Mouse (Mus musculus) forebrain, embryonic 16.5 days (tissue): ENCODE data around the gene Akr1b10. TPM values are rescaled to one million over a fixed set of nuclear protein-coding genes. Genes with fewer than 3 reads are reported as not detected.
A peak's percentile ranks its signal among the peaks of the same experiment; 100 is the strongest.

Experiments used
- ATAC-seq: fragments of 200-750 bp; cut with Nextera tagmentation; 2 replicates; pipeline ENCODE4 v1.8.0; 2017; ENCODE audit warnings: mild to moderate bottlenecking, moderate library complexity
- H3K27ac ChIP-seq: fragments of 300-500 bp; sonication (generic); 2 replicates; pipeline ENCODE4 v1.5.1; 2014; ENCODE audit warnings: low read length, control low read depth
- H3K27me3 ChIP-seq: fragments of 300-500 bp; sonication (generic); replicated peaks from 2 replicates; pipeline ENCODE4 v1.6.1; 2014; ENCODE audit warnings: low read length; ENCODE audit not compliant: control insufficient read depth, insufficient read depth
- H3K36me3 ChIP-seq: fragments of 300-500 bp; sonication (generic); 2 replicates; pipeline ENCODE4 v1.6.1; 2014; ENCODE audit not compliant: control insufficient read depth, insufficient read depth
- H3K4me1 ChIP-seq: fragments of 300-500 bp; sonication (generic); replicated peaks from 2 replicates; pipeline ENCODE4 v1.6.1; 2014; ENCODE audit warnings: low read length; ENCODE audit not compliant: control insufficient read depth, insufficient read depth
- H3K4me2 ChIP-seq: fragments of 300-500 bp; sonication (generic); 2 replicates; pipeline ENCODE4 v1.6.1; 2014; ENCODE audit warnings: mild to moderate bottlenecking, low read length, control low read depth
- H3K4me3 ChIP-seq: fragments of 300-500 bp; sonication (generic); replicated peaks from 2 replicates; pipeline ENCODE4 v1.5.1; 2014; ENCODE audit warnings: mild to moderate bottlenecking, low read length, control low read depth
- H3K9ac ChIP-seq: fragments of 300-500 bp; sonication (generic); replicated peaks from 2 replicates; pipeline ENCODE4 v1.6.1; 2014; ENCODE audit warnings: low read depth, low read length, control low read depth
- H3K9me3 ChIP-seq: fragments of 300-500 bp; sonication (generic); 2 replicates; pipeline ENCODE4 v1.6.1; 2016; ENCODE audit warnings: low read length; ENCODE audit not compliant: control insufficient read depth
- WGBS: fragments of 180-500 bp; shearing (Covaris S2); extraction: QIAGEN DNeasy Blood & Tissue Kit; methylation state at CpG from one replicate; pipeline ENCODE4 v1.1.7; 2014; 5-methylcytosine and 5-hydroxymethylcytosine counted together
- polyA plus RNA-seq: library from polyadenylated mRNA; unstranded; fragments of >200 nt; fragmentation: Nextera tagmentation; extraction: Ambion mirVana; gene quantifications from 2 replicates; pipeline ENCODE4 v1.2.1, GENCODE M21; 2015

Gene Akr1b10
- polyA plus RNA-seq = 6.1 and 6.2 TPM in 2 replicates

- H3K4me1 ChIP-seq = peaks cover 11% of the 10 kb centered on the region
- no peaks in the 10 kb centered on the region for H3K36me3 ChIP-seq
- no peaks in the 10 kb centered on the region for H3K27me3 ChIP-seq
- H3K9ac ChIP-seq = 0 out of 2 replicates have a peak within 1 kb of the TSS, but pooled peaks have one; percentile 24
- H3K4me2 ChIP-seq = peak within 1 kb of the TSS; percentile 63
- H3K9me3 ChIP-seq = no peaks in the 10 kb centered on the region
- peak within 1 kb of the TSS; percentile 40 for H3K4me3 ChIP-seq
- 1% methylated on average over 17 of the region's 17 CpGs for WGBS
- ATAC-seq = peak; percentile 68
- peak within 1 kb of the TSS; percentile 13; the same call in 1 of the 2 replicates for H3K27ac ChIP-seq
Observed at GRCm38 (mm10) chr6:34384110-34384661, at the start of gene Akr1b10. TSS of gene Akr1b10 (plus strand) at chr6:34384218.

- H3K36me3 ChIP-seq = no peaks in the 10 kb centered on the region
- H3K4me3 ChIP-seq = no peak overlapping the region
- H3K27me3 ChIP-seq = no peaks in the 10 kb centered on the region
- H3K9me3 ChIP-seq = no peaks in the 10 kb centered on the region
- H3K4me2 ChIP-seq = no peak overlapping the region
- no peak overlapping the region for H3K27ac ChIP-seq
- 84% methylated on average over 5 of the region's 5 CpGs for WGBS
- H3K9ac ChIP-seq = no peak overlapping the region
- no peak for ATAC-seq
- H3K4me1 ChIP-seq = no peaks in the 10 kb centered on the region
Observed at GRCm38 (mm10) chr6:34334673-34335072, 49.3 kb upstream of the Akr1b10 start.

DNA sequence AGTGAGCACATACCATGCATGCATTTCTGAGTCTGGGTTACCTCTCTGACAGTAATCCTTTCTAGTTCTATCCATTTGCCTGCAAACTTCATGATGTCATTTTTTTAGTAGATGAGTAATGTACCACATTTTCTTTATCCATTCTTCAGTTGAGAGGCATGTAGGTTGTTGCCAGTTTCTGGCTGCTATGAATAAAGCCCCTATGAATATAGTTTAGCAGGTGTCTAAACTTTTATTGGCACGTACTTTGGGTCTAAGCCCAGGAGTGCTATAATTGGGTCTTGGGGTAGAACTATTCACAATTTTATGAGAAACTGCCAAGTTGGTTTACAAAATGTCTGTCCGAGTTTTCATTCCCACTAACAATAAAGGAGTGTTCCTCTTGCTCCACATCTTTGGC lies 46.2 kb upstream of the Akr1b10 start:
- WGBS = 65% methylated on average over 2 of the region's 2 CpGs
- no peaks in the 10 kb centered on the region for H3K9me3 ChIP-seq
- no peak overlapping the region for H3K27ac ChIP-seq
- H3K4me1 ChIP-seq = no peaks in the 10 kb centered on the region
- ATAC-seq = no peak
- H3K4me2 ChIP-seq = no peak overlapping the region
- H3K27me3 ChIP-seq = no peaks in the 10 kb centered on the region
- H3K4me3 ChIP-seq = no peak overlapping the region
- H3K9ac ChIP-seq = no peak overlapping the region
- no peaks in the 10 kb centered on the region for H3K36me3 ChIP-seq

- 89% methylated on average over 4 of the region's 4 CpGs for WGBS
- ATAC-seq = no peak
- H3K4me2 ChIP-seq = no peak overlapping the region
- no peaks in the 10 kb centered on the region for H3K9me3 ChIP-seq
- no peak overlapping the region for H3K9ac ChIP-seq
- H3K27ac ChIP-seq = no peak overlapping the region
- H3K4me3 ChIP-seq = no peak overlapping the region
- no peaks in the 10 kb centered on the region for H3K36me3 ChIP-seq
- no peaks in the 10 kb centered on the region for H3K27me3 ChIP-seq
- 0 out of 2 replicates have a peak, but pooled peaks cover 2% of the 10 kb centered on the region for H3K4me1 ChIP-seq
Observed at GRCm38 (mm10) chr6:34341991-34342390, 42.0 kb upstream of the Akr1b10 start.

DNA sequence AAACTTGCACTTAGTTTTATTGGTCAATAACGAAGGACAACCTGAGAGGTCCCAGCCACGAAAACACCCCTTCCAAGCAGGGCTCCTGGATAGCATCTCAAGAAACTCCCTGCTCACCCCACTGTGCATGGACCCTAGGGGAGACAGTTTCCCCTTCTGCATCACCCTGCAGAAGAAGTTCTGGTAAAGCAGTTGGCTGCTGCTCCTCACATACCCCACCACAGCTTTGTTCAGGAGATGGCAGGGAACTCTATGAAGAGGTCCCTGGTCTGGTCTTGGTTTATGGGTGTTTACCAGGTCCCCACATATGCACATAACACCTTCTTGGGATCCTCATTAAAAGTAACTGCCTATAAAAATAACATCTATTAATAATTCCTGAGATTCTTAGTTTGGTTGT lies 41.5 kb upstream of the Akr1b10 start:
- no peak overlapping the region for H3K9ac ChIP-seq
- H3K36me3 ChIP-seq = no peaks in the 10 kb centered on the region
- WGBS = 88% methylated on average over 2 of the region's 2 CpGs
- no peak overlapping the region for H3K27ac ChIP-seq
- H3K9me3 ChIP-seq = no peaks in the 10 kb centered on the region
- H3K4me3 ChIP-seq = no peak overlapping the region
- no peaks in the 10 kb centered on the region for H3K27me3 ChIP-seq
- no peak for ATAC-seq
- H3K4me2 ChIP-seq = no peak overlapping the region
- H3K4me1 ChIP-seq = 0 out of 2 replicates have a peak, but pooled peaks cover 2% of the 10 kb centered on the region

- Histone ChIP-seq H3K36me3 (no peaks in the 10 kb centered on the region), H3K4me1 (0 out of 2 replicates have a peak, but pooled peaks cover 2% of the 10 kb centered on the region)
- 79% methylated on average over 6 of the region's 6 CpGs for WGBS
Observed at GRCm38 (mm10) chr6:34343426-34343825, 40.6 kb upstream of the Akr1b10 start.

GRCm38 (mm10) chr6:34344135-34344850 lies 39.7 kb upstream of the Akr1b10 start:
- no peak overlapping the region for H3K4me2 ChIP-seq
- no peaks in the 10 kb centered on the region for H3K36me3 ChIP-seq
- WGBS = 45% methylated on average over 10 of the region's 10 CpGs

More at GRCm38 (mm10) chr6:34343426-34343825, 40.6 kb upstream of the Akr1b10 start:
- H3K9ac ChIP-seq = no peak overlapping the region
- H3K4me2 ChIP-seq = no peak overlapping the region
- H3K4me3 ChIP-seq = no peak overlapping the region
- H3K27ac ChIP-seq = no peak overlapping the region
- H3K9me3 ChIP-seq = no peaks in the 10 kb centered on the region
- H3K27me3 ChIP-seq = no peaks in the 10 kb centered on the region
- no peak for ATAC-seq

GRCm38 (mm10) chr6:34344935-34345334 lies 39.1 kb upstream of the Akr1b10 start:
- Histone ChIP-seq H3K36me3 (no peaks in the 10 kb centered on the region), H3K4me1 (0 out of 2 replicates have a peak, but pooled peaks cover 2% of the 10 kb centered on the region), H3K9me3 (no peaks in the 10 kb centered on the region), H3K4me2 (no peak overlapping the region), H3K9ac (no peak overlapping the region), H3K4me3 (no peak overlapping the region), H3K27me3 (no peaks in the 10 kb centered on the region), H3K27ac (no peak overlapping the region)
- 17% methylated on average over 9 of the region's 9 CpGs for WGBS
- ATAC-seq = no peak

More at GRCm38 (mm10) chr6:34344135-34344850, 39.7 kb upstream of the Akr1b10 start:
- H3K27me3 ChIP-seq = no peaks in the 10 kb centered on the region
- no peak overlapping the region for H3K4me3 ChIP-seq
- H3K9me3 ChIP-seq = no peaks in the 10 kb centered on the region
- no peak overlapping the region for H3K27ac ChIP-seq
- H3K9ac ChIP-seq = no peak overlapping the region
- H3K4me1 ChIP-seq = 0 out of 2 replicates have a peak, but pooled peaks cover 2% of the 10 kb centered on the region
- no peak for ATAC-seq

GRCm38 (mm10) chr6:34346096-34346898 lies 37.7 kb upstream of the Akr1b10 start:
- Histone ChIP-seq H3K9me3 (no peaks in the 10 kb centered on the region), H3K27ac (no peak overlapping the region), H3K9ac (no peak overlapping the region), H3K4me1 (0 out of 2 replicates have a peak, but pooled peaks cover 2% of the 10 kb centered on the region), H3K4me2 (no peak overlapping the region), H3K4me3 (no peak overlapping the region), H3K36me3 (no peaks in the 10 kb centered on the region), H3K27me3 (no peaks in the 10 kb centered on the region)
- peak; percentile 80 for ATAC-seq
- WGBS = 49% methylated on average over 14 of the region's 14 CpGs
